Mouse (Mus musculus): ENCODE results near the gene Ranbp17. TPM values are rescaled to one million over a fixed set of nuclear protein-coding genes. Genes with fewer than 3 reads are reported as not detected.

Gene Ranbp17
- polyA plus RNA-seq (2015; fragmentation: Nextera tagmentation; extraction: Ambion mirVana): 3.3 and 4.3 TPM in 2 replicates

- DNase-seq (peak; percentile 55), ATAC-seq (ENCODE audit: low read depth) (peak; percentile 81)
- Histone ChIP-seq H3K27me3 (no peaks in the 10 kb centered on the region), H3K4me1 (replicated peaks) (peaks cover 17% of the 10 kb centered on the region), H3K27ac (peak within 1 kb of the TSS; percentile 47), H3K36me3 (no peaks in the 10 kb centered on the region), H3K9me3 (replicated peaks) (no peaks in the 10 kb centered on the region), H3K4me3 (replicated peaks) (peak within 1 kb of the TSS; percentile 86), H3K9ac (peak within 1 kb of the TSS; percentile 87), H3K4me2 (peak within 1 kb of the TSS; percentile 94)
- 2% methylated on average over 67 of the region's 72 CpGs for WGBS (ENCODE audit: insufficient replicate concordance)
Measured at GRCm38 (mm10) chr11:33513376-33513991, at the start of gene Ranbp17. Gene Ranbp17, minus strand, starts transcription at chr11:33513746.

- Histone ChIP-seq H3K9ac (no peak overlapping the region), H3K27ac (no peak overlapping the region), H3K4me1 (replicated peaks) (no peaks in the 10 kb centered on the region), H3K36me3 (no peaks in the 10 kb centered on the region), H3K27me3 (no peaks in the 10 kb centered on the region), H3K4me2 (no peak overlapping the region), H3K4me3 (replicated peaks) (no peak overlapping the region), H3K9me3 (replicated peaks) (no peaks in the 10 kb centered on the region)
- DNase-seq (no peak), ATAC-seq (ENCODE audit: low read depth) (no peak)
- WGBS (ENCODE audit: insufficient replicate concordance): 66% methylated on average over 8 of the region's 8 CpGs
Measured at GRCm38 (mm10) chr11:33554123-33554522, 40.6 kb upstream of the Ranbp17 start.

GRCm38 (mm10) chr11:33550861-33551560, 37.5 kb upstream of the Ranbp17 start:
- H3K27ac ChIP-seq: no peak overlapping the region
- WGBS (ENCODE audit: insufficient replicate concordance): 68% methylated on average over 14 of the region's 14 CpGs
- no peaks in the 10 kb centered on the region for H3K27me3 ChIP-seq
- ATAC-seq (ENCODE audit: low read depth) (no peak), DNase-seq (no peak)
- H3K4me3 ChIP-seq (replicated peaks): no peak overlapping the region
- H3K36me3 ChIP-seq: no peaks in the 10 kb centered on the region
- H3K4me1 ChIP-seq (replicated peaks): no peaks in the 10 kb centered on the region
- H3K9ac ChIP-seq: no peak overlapping the region
- H3K9me3 ChIP-seq (replicated peaks): no peaks in the 10 kb centered on the region
- no peak overlapping the region for H3K4me2 ChIP-seq

GRCm38 (mm10) chr11:33547386-33547785, 33.8 kb upstream of the Ranbp17 start:
- Histone ChIP-seq H3K4me2 (no peak overlapping the region), H3K9me3 (replicated peaks) (no peaks in the 10 kb centered on the region), H3K36me3 (no peaks in the 10 kb centered on the region), H3K9ac (no peak overlapping the region), H3K27ac (no peak overlapping the region), H3K27me3 (no peaks in the 10 kb centered on the region), H3K4me1 (replicated peaks) (no peaks in the 10 kb centered on the region), H3K4me3 (replicated peaks) (no peak overlapping the region)
- DNase-seq (no peak), ATAC-seq (ENCODE audit: low read depth) (no peak)
- 62% methylated on average over 2 of the region's 2 CpGs for WGBS (ENCODE audit: insufficient replicate concordance)

- 73% methylated on average over 2 of the region's 2 CpGs for WGBS (ENCODE audit: insufficient replicate concordance)
- no peak for ATAC-seq (ENCODE audit: low read depth)
Measured at GRCm38 (mm10) chr11:33544945-33545344, 31.4 kb upstream of the Ranbp17 start.

GRCm38 (mm10) chr11:33544121-33544520, 30.6 kb upstream of the Ranbp17 start:
- ATAC-seq (ENCODE audit: low read depth) (no peak), DNase-seq (no peak)
- WGBS (ENCODE audit: insufficient replicate concordance): 58% methylated on average over 11 of the region's 11 CpGs
- Histone ChIP-seq H3K9ac (no peak overlapping the region), H3K4me3 (replicated peaks) (no peak overlapping the region), H3K9me3 (replicated peaks) (no peaks in the 10 kb centered on the region), H3K27me3 (no peaks in the 10 kb centered on the region), H3K36me3 (no peaks in the 10 kb centered on the region), H3K4me2 (no peak overlapping the region), H3K4me1 (replicated peaks) (no peaks in the 10 kb centered on the region), H3K27ac (no peak overlapping the region)

More at GRCm38 (mm10) chr11:33544945-33545344, 31.4 kb upstream of the Ranbp17 start:
- no peak for DNase-seq
- Histone ChIP-seq H3K36me3 (no peaks in the 10 kb centered on the region), H3K27me3 (no peaks in the 10 kb centered on the region), H3K9me3 (replicated peaks) (no peaks in the 10 kb centered on the region), H3K4me3 (replicated peaks) (no peak overlapping the region), H3K9ac (no peak overlapping the region), H3K4me1 (replicated peaks) (no peaks in the 10 kb centered on the region), H3K4me2 (no peak overlapping the region), H3K27ac (no peak overlapping the region)

GRCm38 (mm10) chr11:33537390-33538125, 24.0 kb upstream of the Ranbp17 start:
- Histone ChIP-seq H3K4me1 (replicated peaks) (no peaks in the 10 kb centered on the region), H3K9me3 (replicated peaks) (no peaks in the 10 kb centered on the region), H3K36me3 (no peaks in the 10 kb centered on the region), H3K27ac (no peak overlapping the region), H3K27me3 (no peaks in the 10 kb centered on the region), H3K9ac (no peak overlapping the region), H3K4me2 (no peak overlapping the region), H3K4me3 (replicated peaks) (no peak overlapping the region)
- ATAC-seq (ENCODE audit: low read depth): no peak
- no peak for DNase-seq
- 56% methylated on average over 5 of the region's 5 CpGs for WGBS (ENCODE audit: insufficient replicate concordance)

GRCm38 (mm10) chr11:33536636-33537035, 23.1 kb upstream of the Ranbp17 start:
- WGBS (ENCODE audit: insufficient replicate concordance): 62% methylated on average over 3 of the region's 3 CpGs
- H3K4me3 ChIP-seq (replicated peaks): no peak overlapping the region
- H3K4me1 ChIP-seq (replicated peaks): no peaks in the 10 kb centered on the region
- no peaks in the 10 kb centered on the region for H3K27me3 ChIP-seq
- H3K4me2 ChIP-seq: no peak overlapping the region
- ATAC-seq (ENCODE audit: low read depth) (no peak), DNase-seq (no peak)
- H3K36me3 ChIP-seq: no peaks in the 10 kb centered on the region
- no peaks in the 10 kb centered on the region for H3K9me3 ChIP-seq (replicated peaks)
- no peak overlapping the region for H3K9ac ChIP-seq
- H3K27ac ChIP-seq: no peak overlapping the region

- Histone ChIP-seq H3K4me2 (no peak overlapping the region), H3K36me3 (no peaks in the 10 kb centered on the region), H3K4me3 (replicated peaks) (no peak overlapping the region), H3K9ac (no peak overlapping the region), H3K9me3 (replicated peaks) (no peaks in the 10 kb centered on the region), H3K4me1 (replicated peaks) (no peaks in the 10 kb centered on the region), H3K27ac (no peak overlapping the region), H3K27me3 (no peaks in the 10 kb centered on the region)
- DNase-seq (no peak), ATAC-seq (ENCODE audit: low read depth) (no peak)
- 58% methylated on average over 4 of the region's 4 CpGs for WGBS (ENCODE audit: insufficient replicate concordance)
Measured at GRCm38 (mm10) chr11:33534541-33534940, 21.0 kb upstream of the Ranbp17 start.

- DNase-seq: no peak
- no peak overlapping the region for H3K4me2 ChIP-seq
- H3K4me1 ChIP-seq (replicated peaks): no peaks in the 10 kb centered on the region
- no peak overlapping the region for H3K4me3 ChIP-seq (replicated peaks)
- H3K9me3 ChIP-seq (replicated peaks): no peaks in the 10 kb centered on the region
- no peak overlapping the region for H3K27ac ChIP-seq
- no peaks in the 10 kb centered on the region for H3K36me3 ChIP-seq
- H3K27me3 ChIP-seq: no peaks in the 10 kb centered on the region
- ATAC-seq (ENCODE audit: low read depth): no peak
- no peak overlapping the region for H3K9ac ChIP-seq
- WGBS (ENCODE audit: insufficient replicate concordance): 42% methylated on average over 3 of the region's 3 CpGs
Measured at GRCm38 (mm10) chr11:33533577-33533976, 20.0 kb upstream of the Ranbp17 start.

GRCm38 (mm10) chr11:33529576-33529975, 16.0 kb upstream of the Ranbp17 start:
- 31% methylated on average over 2 of the region's 2 CpGs for WGBS (ENCODE audit: insufficient replicate concordance)
- ATAC-seq (ENCODE audit: low read depth) (no peak), DNase-seq (no peak)
- H3K9ac ChIP-seq: no peak overlapping the region
- no peak overlapping the region for H3K27ac ChIP-seq
- no peaks in the 10 kb centered on the region for H3K27me3 ChIP-seq
- H3K36me3 ChIP-seq: no peaks in the 10 kb centered on the region
- H3K4me1 ChIP-seq (replicated peaks): no peaks in the 10 kb centered on the region
- H3K9me3 ChIP-seq (replicated peaks): no peaks in the 10 kb centered on the region
- no peak overlapping the region for H3K4me2 ChIP-seq
- H3K4me3 ChIP-seq (replicated peaks): no peak overlapping the region

Measured in liver, embryonic 13.5 days (tissue).